Mouse (Mus musculus) heart, postnatal 0 days (tissue): ENCODE results near the gene Pcsk6.

ENCODE experiments used
- CTCF ChIP-seq: IDR thresholded peaks from 2 replicates; pipeline ENCODE4 v1.5.1; 2016; ENCODE audit warnings: antibody characterized with exemption, control low read depth, low read depth
- EP300 ChIP-seq: IDR thresholded peaks from 2 replicates; pipeline ENCODE4 v1.6.1; 2016; ENCODE audit warnings: antibody characterized with exemption, low read depth

DNA sequence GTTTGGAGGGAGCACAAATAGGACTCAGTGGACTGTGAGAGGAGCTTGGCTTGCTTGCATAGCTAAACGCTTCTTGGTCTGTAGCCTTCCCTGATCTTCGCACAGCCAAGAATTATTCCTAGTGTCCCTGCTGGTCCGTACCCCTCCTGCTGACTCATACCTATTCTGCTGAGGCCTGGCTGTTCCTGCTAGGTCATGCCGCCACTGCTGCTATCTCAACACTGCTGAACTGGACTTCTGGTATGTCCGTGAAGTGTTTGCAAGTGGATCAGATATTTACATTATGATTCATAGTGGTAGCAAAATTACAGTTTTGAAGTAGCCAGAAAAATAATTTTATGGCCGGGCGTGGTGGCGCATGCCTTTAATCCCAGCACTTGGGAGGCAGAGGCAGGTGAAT is 44.0 kb upstream of the Pcsk6 start:
- no peak for TF ChIP-seq CTCF
- TF ChIP-seq EP300, result no peak
